Mouse (Mus musculus) lung, postnatal 0 days (tissue): ENCODE results near the gene Tbcd. TPM values are rescaled to one million over a fixed set of nuclear protein-coding genes. Genes with fewer than 3 reads are reported as not detected.

Experiments
- ATAC-seq: fragments of 200-750 bp; cut with Nextera tagmentation; 2 replicates; pipeline ENCODE4 v1.8.0; 2017; ENCODE audit warnings: moderate library complexity
- DNase-seq: peaks from one replicate; pipeline ENCODE4 v3.0.0-alpha.2; 2016; ENCODE audit warnings: low spot score
- H3K27ac ChIP-seq: fragments of 300-500 bp; sonication (generic); 2 replicates; pipeline ENCODE4 v1.5.1; 2014; ENCODE audit warnings: antibody characterized with exemption, mild to moderate bottlenecking, low read length, mixed read lengths
- H3K27me3 ChIP-seq: fragments of 300-500 bp; sonication (generic); replicated peaks from 2 replicates; pipeline ENCODE4 v1.6.1; 2014; ENCODE audit warnings: low read length, mixed read lengths; ENCODE audit not compliant: insufficient read depth
- H3K36me3 ChIP-seq: fragments of 300-500 bp; sonication (generic); 2 replicates; pipeline ENCODE4 v1.6.1; 2014; ENCODE audit warnings: low read length, mixed read lengths; ENCODE audit not compliant: insufficient read depth
- H3K4me1 ChIP-seq: fragments of 300-500 bp; sonication (generic); 2 replicates; pipeline ENCODE4 v1.6.1; 2014; ENCODE audit warnings: antibody characterized with exemption, low read depth, low read length, mixed read lengths; ENCODE audit not compliant: insufficient read depth
- H3K4me2 ChIP-seq: fragments of 300-500 bp; sonication (generic); replicated peaks from 2 replicates; pipeline ENCODE4 v1.6.1; 2014; ENCODE audit warnings: low read depth, mild to moderate bottlenecking, low read length, moderate library complexity, mixed read lengths
- H3K4me3 ChIP-seq: fragments of 300-500 bp; sonication (generic); 2 replicates; pipeline ENCODE4 v1.5.1; 2014; ENCODE audit warnings: low read depth, low read length
- H3K9ac ChIP-seq: fragments of 300-500 bp; sonication (generic); replicated peaks from 2 replicates; pipeline ENCODE4 v1.6.1; 2014; ENCODE audit warnings: low read depth, mild to moderate bottlenecking
- H3K9me3 ChIP-seq: fragments of 300-500 bp; sonication (generic); 2 replicates; pipeline ENCODE4 v1.6.1; 2016; ENCODE audit warnings: low read length, mixed read lengths
- CTCF ChIP-seq: IDR thresholded peaks from 2 replicates; pipeline ENCODE4 v1.5.1; 2016; ENCODE audit warnings: antibody characterized with exemption, mild to moderate bottlenecking
- EP300 ChIP-seq: IDR thresholded peaks from 2 replicates; pipeline ENCODE4 v1.6.1; 2016; ENCODE audit warnings: antibody characterized with exemption, mild to moderate bottlenecking, control low read depth
- WGBS: fragments of 180-500 bp; shearing (Covaris S2); extraction: QIAGEN DNeasy Blood & Tissue Kit; methylation state at CpG from one replicate; pipeline ENCODE4 v1.1.7; 2014; 5-methylcytosine and 5-hydroxymethylcytosine counted together
- polyA plus RNA-seq: library from polyadenylated mRNA; unstranded; fragments of >200 nt; fragmentation: Nextera tagmentation; extraction: Ambion mirVana; gene quantifications from 2 replicates; pipeline ENCODE4 v1.2.1, GENCODE M21; 2015

Gene Tbcd
- polyA plus RNA-seq, 1 experiment from 2014 or later: 24.4 TPM

DNA sequence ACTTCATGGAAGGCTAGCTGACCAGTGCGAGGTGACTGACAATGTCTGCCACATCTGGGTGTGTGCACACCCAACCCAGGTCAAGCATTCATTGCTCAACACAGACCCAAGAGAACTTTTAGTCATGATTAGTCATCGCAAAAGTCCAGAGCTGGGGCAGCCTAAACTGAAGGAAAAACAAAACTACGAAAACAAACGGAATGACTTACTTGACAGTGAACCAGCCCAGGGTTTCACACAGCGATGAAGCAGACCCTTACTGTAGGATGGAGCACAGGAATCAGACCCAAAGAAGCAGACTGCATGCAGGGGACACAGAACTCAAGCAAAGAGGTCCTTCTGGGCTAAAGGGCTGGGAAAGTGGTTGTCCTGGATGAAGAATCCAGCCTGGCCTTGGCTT, 200.2 kb downstream of the Tbcd start:
- no peak overlapping the region for H3K4me3 ChIP-seq
- ATAC-seq: no peak
- H3K9me3 ChIP-seq: no peaks in the 10 kb centered on the region
- H3K4me2 ChIP-seq: no peak overlapping the region
- no peak overlapping the region for H3K27ac ChIP-seq
- TF ChIP-seq EP300: no peak
- no peak for TF ChIP-seq CTCF
- WGBS: 90% methylated on average over 5 of the region's 5 CpGs
- H3K9ac ChIP-seq: no peak overlapping the region
- H3K4me1 ChIP-seq: no peaks in the 10 kb centered on the region
- H3K36me3 ChIP-seq: no peaks in the 10 kb centered on the region
- no peaks in the 10 kb centered on the region for H3K27me3 ChIP-seq
- DNase-seq: no peak

- H3K36me3 ChIP-seq: no peaks in the 10 kb centered on the region
- no peak overlapping the region for H3K4me2 ChIP-seq
- DNase-seq (peak; percentile 76), ATAC-seq (peak; percentile 25; the same call in 1 of the 2 replicates)
- 51% methylated on average over 10 of the region's 10 CpGs for WGBS
- no peaks in the 10 kb centered on the region for H3K9me3 ChIP-seq
- H3K4me1 ChIP-seq: no peaks in the 10 kb centered on the region
- TF ChIP-seq EP300 (no peak), CTCF (peak; percentile 78)
- no peak overlapping the region for H3K9ac ChIP-seq
- no peaks in the 10 kb centered on the region for H3K27me3 ChIP-seq
- H3K27ac ChIP-seq: no peak overlapping the region
- no peak overlapping the region for H3K4me3 ChIP-seq
Measured at GRCm38 (mm10) chr11:121652547-121653305, 201.0 kb downstream of the Tbcd start.

DNA sequence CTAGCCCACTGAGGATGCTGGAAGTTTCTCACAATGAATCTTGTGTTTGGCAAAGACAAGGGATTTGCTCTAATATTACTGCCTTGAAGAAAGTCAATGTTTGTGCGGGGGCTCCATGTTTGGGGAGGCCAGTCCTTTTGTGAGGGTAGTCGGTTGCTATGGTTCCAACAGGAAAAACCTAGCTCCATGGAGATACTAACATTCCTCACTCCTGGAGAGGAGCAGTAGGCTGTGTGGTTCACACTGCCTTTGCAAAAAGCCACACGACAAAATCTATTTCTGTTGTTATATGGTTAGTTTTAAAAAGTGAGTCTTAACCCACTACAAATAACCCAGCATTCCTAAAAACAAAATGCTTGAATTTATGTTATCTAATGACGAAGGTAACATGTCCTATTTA, 201.9 kb downstream of the Tbcd start:
- H3K4me1 ChIP-seq: no peaks in the 10 kb centered on the region
- H3K27me3 ChIP-seq: no peaks in the 10 kb centered on the region
- DNase-seq (no peak), ATAC-seq (no peak)
- H3K9ac ChIP-seq: no peak overlapping the region
- 78% methylated on average over 4 of the region's 4 CpGs for WGBS
- no peak overlapping the region for H3K4me3 ChIP-seq
- H3K36me3 ChIP-seq: no peaks in the 10 kb centered on the region
- H3K4me2 ChIP-seq: no peak overlapping the region
- H3K27ac ChIP-seq: no peak overlapping the region
- H3K9me3 ChIP-seq: no peaks in the 10 kb centered on the region
- TF ChIP-seq EP300 (no peak), CTCF (no peak)

GRCm38 (mm10) chr11:121654406-121654945, 202.7 kb downstream of the Tbcd start:
- Histone ChIP-seq H3K9me3 (no peaks in the 10 kb centered on the region), H3K4me1 (no peaks in the 10 kb centered on the region), H3K4me2 (no peak overlapping the region), H3K4me3 (no peak overlapping the region), H3K9ac (no peak overlapping the region), H3K36me3 (no peaks in the 10 kb centered on the region), H3K27ac (no peak overlapping the region), H3K27me3 (no peaks in the 10 kb centered on the region)
- DNase-seq: no peak
- 60% methylated on average over 9 of the region's 9 CpGs for WGBS
- ATAC-seq: no peak
- TF ChIP-seq EP300 (no peak), CTCF (no peak)

GRCm38 (mm10) chr11:121655166-121655806, 203.5 kb downstream of the Tbcd start:
- no peak for DNase-seq
- no peak overlapping the region for H3K4me2 ChIP-seq
- no peak overlapping the region for H3K9ac ChIP-seq
- H3K27me3 ChIP-seq: no peaks in the 10 kb centered on the region
- TF ChIP-seq EP300 (no peak), CTCF (no peak)
- H3K36me3 ChIP-seq: no peaks in the 10 kb centered on the region
- no peaks in the 10 kb centered on the region for H3K4me1 ChIP-seq
- no peaks in the 10 kb centered on the region for H3K9me3 ChIP-seq
- no peak overlapping the region for H3K4me3 ChIP-seq
- no peak for ATAC-seq
- WGBS: 47% methylated on average over 6 of the region's 6 CpGs
- no peak overlapping the region for H3K27ac ChIP-seq

- DNase-seq (no peak), ATAC-seq (no peak)
- H3K9ac ChIP-seq: no peak overlapping the region
- TF ChIP-seq CTCF (no peak), EP300 (no peak)
- no peak overlapping the region for H3K27ac ChIP-seq
- H3K36me3 ChIP-seq: no peaks in the 10 kb centered on the region
- WGBS: 83% methylated on average over 6 of the region's 6 CpGs
- H3K4me2 ChIP-seq: no peak overlapping the region
- no peaks in the 10 kb centered on the region for H3K9me3 ChIP-seq
- H3K4me3 ChIP-seq: no peak overlapping the region
- no peaks in the 10 kb centered on the region for H3K27me3 ChIP-seq
- no peaks in the 10 kb centered on the region for H3K4me1 ChIP-seq
Measured at GRCm38 (mm10) chr11:121655807-121656511, 204.2 kb downstream of the Tbcd start.
